Mouse (Mus musculus): ENCODE data around the gene Lpin3.

GRCm38 (mm10) chr2:160884830-160885229 lies 4.4 kb downstream of the Lpin3 start:
- peak; percentile 54; the same call in 1 of the 2 replicates for TF ChIP-seq CTCF (IDR thresholded peaks at IDR 0.05; ENCODE audit: extremely low read depth, insufficient read depth, insufficient read length, insufficient replicate concordance)
- no peak for TF ChIP-seq POLR2A (IDR thresholded peaks at IDR 0.05; ENCODE audit: low read depth, low read length)

All from spleen, adult 2 months (tissue).